Mouse (Mus musculus): ENCODE measurements around the gene Fosb. TPM values are rescaled to one million over a fixed set of nuclear protein-coding genes. Genes with fewer than 3 reads are reported as not detected.

The Fosb gene
- polyA plus RNA-seq, 1 experiment from 2014 or later: 0.16 TPM

GRCm38 (mm10) chr7:19318201-19318600 is 8.3 kb upstream of the Fosb start:
- no peaks in the 10 kb centered on the region for H3K36me3 ChIP-seq
- no peaks in the 10 kb centered on the region for H3K9me3 ChIP-seq
- no peak overlapping the region for H3K4me2 ChIP-seq
- H3K27me3 ChIP-seq (replicated peaks): peaks cover 50% of the 10 kb centered on the region
- H3K4me1 ChIP-seq: peaks cover 25% of the 10 kb centered on the region
- H3K9ac ChIP-seq: no peak overlapping the region
- WGBS: 69% methylated on average over 2 of the region's 2 CpGs
- no peak for ATAC-seq (ENCODE audit: extremely low read depth, insufficient number of reproducible peaks, low FRiP score, low TSS enrichment)
- H3K4me3 ChIP-seq: no peak overlapping the region
- H3K27ac ChIP-seq (replicated peaks): no peak overlapping the region

DNA sequence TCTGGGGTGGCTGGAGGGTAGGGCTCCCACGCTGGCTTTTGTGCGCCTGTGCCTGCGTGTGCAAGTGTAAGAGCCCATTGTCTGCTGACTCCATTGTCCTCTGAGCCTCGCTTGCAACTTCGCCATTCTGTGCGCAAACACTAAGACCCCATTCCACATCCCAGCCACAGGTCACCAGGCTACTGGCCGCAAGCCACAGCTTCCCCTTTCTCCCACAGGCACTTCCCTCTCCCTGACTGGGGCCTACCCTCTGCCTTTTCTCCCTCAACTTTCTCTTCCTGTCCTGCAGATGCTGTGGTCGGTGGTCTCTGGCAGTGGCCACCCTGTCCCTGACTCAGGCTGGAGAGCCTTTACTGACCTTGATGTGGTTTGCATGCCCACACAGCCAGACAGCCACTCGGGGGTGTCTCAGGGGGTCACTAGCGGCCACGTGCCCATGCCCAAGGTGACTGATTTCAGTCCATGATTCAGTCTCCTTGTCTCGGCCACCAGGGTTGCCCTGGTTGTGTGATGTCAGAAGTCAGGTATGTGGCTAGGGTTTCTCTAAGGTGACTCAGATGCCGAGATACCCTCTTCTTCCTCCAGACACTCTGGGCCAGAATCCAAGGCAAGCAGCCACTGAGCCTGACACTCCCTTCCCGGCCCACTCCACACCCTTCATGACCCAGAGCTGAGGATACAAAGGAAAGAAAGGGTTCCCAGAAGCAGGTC is 6.8 kb upstream of the Fosb start:
- no peaks in the 10 kb centered on the region for H3K9me3 ChIP-seq
- no peaks in the 10 kb centered on the region for H3K36me3 ChIP-seq
- WGBS: 48% methylated on average over 14 of the region's 14 CpGs
- peak overlapping the region; percentile 28 for H3K9ac ChIP-seq
- peaks cover 53% of the 10 kb centered on the region for H3K27me3 ChIP-seq (replicated peaks)
- peaks cover 23% of the 10 kb centered on the region for H3K4me1 ChIP-seq
- no peak overlapping the region for H3K4me2 ChIP-seq
- no peak overlapping the region for H3K27ac ChIP-seq (replicated peaks)
- ATAC-seq (ENCODE audit: extremely low read depth, insufficient number of reproducible peaks, low FRiP score, low TSS enrichment): no peak
- no peak overlapping the region for H3K4me3 ChIP-seq

GRCm38 (mm10) chr7:19314033-19314432 is 4.2 kb upstream of the Fosb start:
- Histone ChIP-seq H3K9me3 (no peaks in the 10 kb centered on the region), H3K4me3 (no peak overlapping the region), H3K27ac (replicated peaks) (no peak overlapping the region), H3K27me3 (replicated peaks) (peaks cover 53% of the 10 kb centered on the region), H3K9ac (no peak overlapping the region), H3K36me3 (no peaks in the 10 kb centered on the region), H3K4me1 (peaks cover 18% of the 10 kb centered on the region), H3K4me2 (no peak overlapping the region)
- 45% methylated on average over 5 of the region's 5 CpGs for WGBS
- ATAC-seq (ENCODE audit: extremely low read depth, insufficient number of reproducible peaks, low FRiP score, low TSS enrichment): no peak

GRCm38 (mm10) chr7:19311991-19312390 is 2.1 kb upstream of the Fosb start:
- WGBS: 34% methylated on average over 4 of the region's 4 CpGs
- no peaks in the 10 kb centered on the region for H3K9me3 ChIP-seq
- peaks cover 44% of the 10 kb centered on the region for H3K27me3 ChIP-seq (replicated peaks)
- H3K27ac ChIP-seq (replicated peaks): no peak overlapping the region
- H3K9ac ChIP-seq: no peak overlapping the region
- H3K36me3 ChIP-seq: no peaks in the 10 kb centered on the region
- H3K4me3 ChIP-seq: no peak overlapping the region
- ATAC-seq (ENCODE audit: extremely low read depth, insufficient number of reproducible peaks, low FRiP score, low TSS enrichment): no peak
- H3K4me1 ChIP-seq: peaks cover 26% of the 10 kb centered on the region
- H3K4me2 ChIP-seq: no peak overlapping the region

DNA sequence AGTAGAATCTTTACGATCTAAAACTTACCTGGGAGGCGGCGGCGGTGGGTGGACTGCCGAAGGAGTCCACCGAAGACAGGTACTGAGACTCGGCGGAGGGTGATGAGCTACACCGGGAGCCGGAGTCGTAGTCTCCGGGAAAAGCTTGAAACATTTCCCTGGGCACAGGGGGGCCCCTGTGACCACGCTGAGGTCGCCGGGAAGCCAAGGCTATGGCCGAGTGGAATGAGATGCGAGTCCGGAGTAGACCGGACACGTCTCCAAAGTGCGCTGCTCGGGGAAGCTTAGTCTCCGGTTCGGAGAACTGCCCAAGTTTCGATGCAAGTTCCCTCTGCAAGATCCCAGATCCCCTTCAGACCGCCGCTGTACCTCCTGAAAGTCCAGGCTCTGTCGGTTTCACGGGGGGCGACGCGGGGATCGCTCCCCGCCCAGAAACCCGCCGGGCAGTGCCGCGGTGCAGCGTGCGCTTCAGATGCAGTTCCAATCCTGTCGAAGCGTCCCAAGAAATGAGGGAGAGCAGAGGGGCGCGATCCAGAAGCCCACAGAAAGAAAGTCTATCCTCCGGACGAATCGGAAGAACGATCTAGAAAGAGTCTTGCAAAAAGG is 470 bp downstream of the Fosb start:
- Histone ChIP-seq H3K4me3 (peak overlapping the region; percentile 68), H3K27me3 (replicated peaks) (peaks cover 52% of the 10 kb centered on the region), H3K36me3 (no peaks in the 10 kb centered on the region), H3K9me3 (no peaks in the 10 kb centered on the region), H3K4me2 (peak overlapping the region; percentile 100), H3K4me1 (peaks cover 31% of the 10 kb centered on the region), H3K27ac (replicated peaks) (no peak overlapping the region), H3K9ac (peak overlapping the region; percentile 81)
- under 1% methylated on average over 48 of the region's 48 CpGs for WGBS
- ATAC-seq (ENCODE audit: extremely low read depth, insufficient number of reproducible peaks, low FRiP score, low TSS enrichment): no peak

GRCm38 (mm10) chr7:19308454-19309277 is 1.2 kb downstream of the Fosb start:
- H3K36me3 ChIP-seq: no peaks in the 10 kb centered on the region
- WGBS: under 1% methylated on average over 58 of the region's 58 CpGs
- H3K4me1 ChIP-seq: peaks cover 38% of the 10 kb centered on the region
- no peaks in the 10 kb centered on the region for H3K9me3 ChIP-seq
- H3K4me3 ChIP-seq: peak overlapping the region; percentile 68
- peak; percentile 75 for ATAC-seq (ENCODE audit: extremely low read depth, insufficient number of reproducible peaks, low FRiP score, low TSS enrichment)
- H3K9ac ChIP-seq: peak overlapping the region; percentile 81
- peak overlapping the region; percentile 100 for H3K4me2 ChIP-seq
- H3K27me3 ChIP-seq (replicated peaks): peaks cover 52% of the 10 kb centered on the region
- peak overlapping the region; percentile 78 for H3K27ac ChIP-seq (replicated peaks)

DNA sequence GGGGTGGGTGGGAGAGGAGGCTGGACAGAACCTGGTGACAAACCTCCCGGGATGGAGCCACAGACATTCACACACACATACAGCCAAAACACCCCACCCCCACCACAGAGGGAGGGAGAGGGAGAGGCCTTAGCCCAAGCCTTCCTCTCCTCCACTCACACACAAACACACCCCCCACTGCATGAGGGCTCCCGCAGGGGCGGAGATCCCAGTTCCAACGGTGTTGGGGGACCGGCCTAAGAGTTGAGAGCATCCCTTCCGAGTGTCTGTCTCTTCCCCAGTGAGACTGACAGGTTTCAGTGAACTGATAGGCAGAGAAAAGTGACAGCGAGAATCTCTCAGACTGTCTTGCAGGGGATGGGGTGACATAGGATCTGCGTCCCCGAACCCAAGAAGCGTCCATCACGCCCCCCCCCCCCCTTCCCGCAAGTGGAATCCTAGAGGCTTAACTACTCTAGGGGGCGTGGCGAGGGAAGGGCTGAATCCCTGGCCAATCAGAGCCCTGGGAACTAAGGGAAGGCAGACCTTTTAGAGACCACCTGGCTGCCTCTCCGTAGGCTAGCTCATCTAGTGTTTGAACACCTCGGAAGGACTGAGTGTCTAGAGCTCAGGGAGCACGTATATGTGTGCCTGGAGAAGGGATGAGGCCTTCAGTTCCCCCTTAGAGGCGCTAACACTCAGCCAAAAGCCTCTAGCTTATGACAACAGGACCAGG is 2.0 kb downstream of the Fosb start:
- Histone ChIP-seq H3K9ac (peak overlapping the region; percentile 78), H3K4me2 (peak overlapping the region; percentile 100), H3K9me3 (no peaks in the 10 kb centered on the region), H3K36me3 (no peaks in the 10 kb centered on the region), H3K27ac (replicated peaks) (peak overlapping the region; percentile 78), H3K4me1 (peaks cover 42% of the 10 kb centered on the region), H3K4me3 (peak overlapping the region; percentile 68), H3K27me3 (replicated peaks) (peaks cover 53% of the 10 kb centered on the region)
- peak; percentile 15; the same call in 1 of the 2 replicates for ATAC-seq (ENCODE audit: extremely low read depth, insufficient number of reproducible peaks, low FRiP score, low TSS enrichment)
- WGBS: under 1% methylated on average over 18 of the region's 18 CpGs

- Histone ChIP-seq H3K4me2 (peak overlapping the region; percentile 100), H3K27ac (replicated peaks) (no peak overlapping the region), H3K4me3 (peak overlapping the region; percentile 68; the same call in 1 of the 2 replicates), H3K9me3 (no peaks in the 10 kb centered on the region), H3K9ac (no peak overlapping the region), H3K27me3 (replicated peaks) (peaks cover 58% of the 10 kb centered on the region), H3K4me1 (peaks cover 42% of the 10 kb centered on the region), H3K36me3 (no peaks in the 10 kb centered on the region)
- ATAC-seq (ENCODE audit: extremely low read depth, insufficient number of reproducible peaks, low FRiP score, low TSS enrichment): no peak
- WGBS: 64% methylated on average over 25 of the region's 25 CpGs
Measured at GRCm38 (mm10) chr7:19306819-19307738, 2.8 kb downstream of the Fosb start.

GRCm38 (mm10) chr7:19305796-19306765 is 3.8 kb downstream of the Fosb start:
- no peak for ATAC-seq (ENCODE audit: extremely low read depth, insufficient number of reproducible peaks, low FRiP score, low TSS enrichment)
- no peak overlapping the region for H3K4me2 ChIP-seq
- WGBS: 46% methylated on average over 16 of the region's 16 CpGs
- no peaks in the 10 kb centered on the region for H3K9me3 ChIP-seq
- H3K27me3 ChIP-seq (replicated peaks): peaks cover 62% of the 10 kb centered on the region
- H3K4me3 ChIP-seq: no peak overlapping the region
- no peak overlapping the region for H3K27ac ChIP-seq (replicated peaks)
- H3K4me1 ChIP-seq: peaks cover 51% of the 10 kb centered on the region
- peak overlapping the region; percentile 42; the same call in 1 of the 2 replicates for H3K9ac ChIP-seq
- no peaks in the 10 kb centered on the region for H3K36me3 ChIP-seq

Data from heart, embryonic 13.5 days (tissue).